ENCODE assay signal across 18 mouse cellular contexts in genomic region chr4:140774025-140774800, GRCm38 (mm10). TPM values are rescaled to one million over a fixed set of nuclear protein-coding genes. Genes with fewer than 3 reads are reported as not detected.
DNase-seq lines count a peak whose midpoint lies in the region; ATAC-seq and TF ChIP-seq lines count a peak whose summit lies in the region.
"Had no signal": no experiment of that assay in that cellular context is flagged by ENCODE, and none has a peak within 500 bp of the region (broad histone marks: within the 10 kb centered on the region; RNA-seq: fewer than 3 reads in every experiment).

Gene Padi4, minus strand, starts transcription at chr4:140774236.

- DNase-seq in liver, postnatal 0 days: no peak
- DNase-seq in liver, embryonic 11.5 days (ENCODE audit: low spot score): no peak
- DNase-seq in lung, postnatal 14 days: no peak
- DNase-seq in layer of hippocampus, postnatal 36 days: no peak
- DNase-seq: adrenal gland, postnatal 14 days; cerebellum, adult 18-20 months; gastrocnemius, postnatal 10 days; heart, adult 2 months; right cerebral cortex, adult 18-20 months had no signal

- no peak for TF ChIP-seq EP300 in liver, postnatal 0 days (IDR thresholded peaks at IDR 0.05; ENCODE audit: low read depth)
- peak; percentile 50; the same call in 1 of the 2 replicates for TF ChIP-seq EP300 in ES-Bruce4 (IDR thresholded peaks at IDR 0.05; ENCODE audit: insufficient read depth, low read depth, low read length)

- no peaks in the 10 kb centered on the region for H3K36me3 ChIP-seq in liver, postnatal 0 days (replicated peaks; ENCODE audit: insufficient read depth, low read length)
- no peaks in the 10 kb centered on the region for H3K36me3 ChIP-seq in liver, embryonic 11.5 days (ENCODE audit: control insufficient read depth, insufficient read depth, low read length)
- no peaks in the 10 kb centered on the region for H3K36me3 ChIP-seq in ES-Bruce4 (ENCODE audit: control insufficient read depth, insufficient read depth, low read length, poor library complexity, severe bottlenecking)
- H3K36me3 ChIP-seq: embryonic facial prominence, embryonic 13.5 days; limb, embryonic 12.5 days had no signal

- H3K4me2 ChIP-seq in liver, postnatal 0 days (ENCODE audit: low read depth, low read length): peak within 1 kb of the TSS; percentile 44
- no peak within 1 kb of the TSS for H3K4me2 ChIP-seq in liver, embryonic 11.5 days
- H3K4me2 ChIP-seq: embryonic facial prominence, embryonic 13.5 days; hindbrain, embryonic 14.5 days; limb, embryonic 12.5 days; midbrain, embryonic 11.5 days had no signal

- no peak for TF ChIP-seq CTCF in liver, postnatal 0 days (IDR thresholded peaks at IDR 0.05; ENCODE audit: low read depth)
- TF ChIP-seq CTCF in ES-Bruce4 (IDR thresholded peaks at IDR 0.05; ENCODE audit: low read depth, low read length): no peak
- TF ChIP-seq CTCF in bone marrow, adult 2 months (IDR thresholded peaks at IDR 0.05; ENCODE audit: control insufficient read depth, insufficient read depth, low read length): no peak

- 0 out of 2 replicates have a peak, but pooled peaks cover 8% of the 10 kb centered on the region for H3K4me1 ChIP-seq in liver, postnatal 0 days (ENCODE audit: insufficient read depth)
- peaks cover 10% of the 10 kb centered on the region for H3K4me1 ChIP-seq in liver, embryonic 11.5 days (replicated peaks; ENCODE audit: control insufficient read depth, insufficient read depth, low read length)
- H3K4me1 ChIP-seq in ES-Bruce4 (ENCODE audit: control insufficient read depth, insufficient read depth, low read length): peaks cover 10% of the 10 kb centered on the region
- H3K4me1 ChIP-seq in bone marrow, adult 2 months (ENCODE audit: control insufficient read depth, insufficient read depth, low read length): peaks cover 4% of the 10 kb centered on the region

- 72% methylated on average over 21 of the region's 21 CpGs for WGBS in liver, postnatal 0 days (ENCODE audit: insufficient replicate concordance)
- WGBS in liver, embryonic 11.5 days: 76% methylated on average over 21 of the region's 21 CpGs
- 35% methylated on average over 21 of the region's 21 CpGs for WGBS in bone marrow, adult 2 months

- ATAC-seq in liver, postnatal 0 days: no peak
- ATAC-seq in liver, embryonic 11.5 days (replicated peaks; ENCODE audit: low FRiP score): no peak
- ATAC-seq in monocyte, adult 5-6 weeks (replicated peaks; ENCODE audit: insufficient number of reproducible peaks, low FRiP score, low TSS enrichment, poor library complexity, severe bottlenecking): no peak
- ATAC-seq: intestine, embryonic 16.5 days had no signal

- H3K9ac ChIP-seq in liver, postnatal 0 days (replicated peaks): no peak within 1 kb of the TSS
- H3K9ac ChIP-seq in liver, embryonic 11.5 days (ENCODE audit: low read depth, low read length): no peak within 1 kb of the TSS
- peak within 1 kb of the TSS; percentile 29 for H3K9ac ChIP-seq in ES-Bruce4 (ENCODE audit: low read depth, poor library complexity, severe bottlenecking)
- H3K9ac ChIP-seq: embryonic facial prominence, embryonic 13.5 days; hindbrain, embryonic 14.5 days; limb, embryonic 12.5 days had no signal

- no peak for TF ChIP-seq POLR2A in ES-Bruce4 (IDR thresholded peaks at IDR 0.05; ENCODE audit: insufficient read depth, low read length)
- TF ChIP-seq POLR2A in bone marrow, adult 2 months (IDR thresholded peaks at IDR 0.05; ENCODE audit: borderline replicate concordance, control insufficient read depth, low read depth, low read length): peak; percentile 74; the same call in 1 of the 2 replicates

- H3K4me3 ChIP-seq in liver, postnatal 0 days (ENCODE audit: low read depth, low read length): peak within 1 kb of the TSS; percentile 24
- H3K4me3 ChIP-seq in liver, embryonic 11.5 days (ENCODE audit: low read depth, low read length): no peak within 1 kb of the TSS
- peak within 1 kb of the TSS; percentile 48 for H3K4me3 ChIP-seq in ES-Bruce4 (ENCODE audit: low read depth, low read length)
- peak within 1 kb of the TSS; percentile 80 for H3K4me3 ChIP-seq in bone marrow, adult 2 months (replicated peaks; ENCODE audit: control insufficient read depth, low read depth, low read length)
- H3K4me3 ChIP-seq: embryonic facial prominence, embryonic 13.5 days; heart, adult 2 months; limb, embryonic 12.5 days had no signal

- no peaks in the 10 kb centered on the region for H3K27me3 ChIP-seq in liver, postnatal 0 days (ENCODE audit: insufficient read depth, low read length)
- H3K27me3 ChIP-seq in liver, embryonic 11.5 days (replicated peaks; ENCODE audit: control insufficient read depth, insufficient read depth, low read length): no peaks in the 10 kb centered on the region
- H3K27me3 ChIP-seq in ES-Bruce4 (ENCODE audit: control insufficient read depth, insufficient read depth, low read length, poor library complexity, severe bottlenecking): no peaks in the 10 kb centered on the region
- H3K27me3 ChIP-seq: embryonic facial prominence, embryonic 13.5 days; limb, embryonic 12.5 days had no signal

- H3K9me3 ChIP-seq in liver, postnatal 0 days (ENCODE audit: low read length): no peaks in the 10 kb centered on the region
- no peaks in the 10 kb centered on the region for H3K9me3 ChIP-seq in liver, embryonic 11.5 days (ENCODE audit: control insufficient read depth, low read length)
- no peaks in the 10 kb centered on the region for H3K9me3 ChIP-seq in ES-Bruce4 (replicated peaks; ENCODE audit: control insufficient read depth, insufficient read depth, low read length, poor library complexity, severe bottlenecking)
- H3K9me3 ChIP-seq: embryonic facial prominence, embryonic 13.5 days; limb, embryonic 12.5 days had no signal

- H3K27ac ChIP-seq in liver, postnatal 0 days (ENCODE audit: low read depth): no peak within 1 kb of the TSS
- no peak within 1 kb of the TSS for H3K27ac ChIP-seq in liver, embryonic 11.5 days (ENCODE audit: low read depth, low read length)
- 0 out of 2 replicates have a peak within 1 kb of the TSS, but pooled peaks have one; percentile 7 for H3K27ac ChIP-seq in ES-Bruce4 (ENCODE audit: insufficient read depth, low read length)
- H3K27ac ChIP-seq in bone marrow, adult 2 months (ENCODE audit: control insufficient read depth, insufficient read depth, low read depth, low read length, poor library complexity): peak within 1 kb of the TSS; percentile 75
- H3K27ac ChIP-seq: embryonic facial prominence, embryonic 13.5 days; heart, adult 2 months; hindbrain, embryonic 14.5 days; kidney, postnatal 0 days; limb, embryonic 12.5 days had no signal

RNA-seq across cellular contexts. Expression of gene Padi4, which starts in this region (rescaled TPM):
- polyA plus RNA-seq in liver, postnatal 0 days (2015; fragmentation: Nextera tagmentation; extraction: Ambion mirVana): 3.6 and 4.5 TPM in 2 replicates
- 0.32 and 0.34 TPM in 2 replicates for polyA plus RNA-seq in liver, embryonic 11.5 days (2014; fragmentation: Nextera tagmentation; extraction: Ambion mirVana)
- polyA plus RNA-seq in ES-Bruce4 (2011; ENCODE audit: insufficient read depth, insufficient read length, low read depth, missing spikeins): 2.2 and 2.3 TPM in 2 replicates
- 15.2 and 60.1 TPM in 2 replicates for polyA plus RNA-seq in bone marrow, adult 2 months (2011; ENCODE audit: insufficient read depth, insufficient read length, low replicate concordance, missing spikeins)
- total RNA-seq in monocyte, adult 5-6 weeks (2017): 5.7 to 16.3 TPM (median 13.0 TPM) in 3 replicates
- total RNA-seq in layer of hippocampus, postnatal 36 days (2021): not detected
- polyA plus RNA-seq: embryonic facial prominence, embryonic 13.5 days; limb, embryonic 12.5 days had no signal

Comparison
In these comparisons a context has a peak if more than half of its experiments do, and no peak if none do; other contexts are left out.
1. H3K27ac ChIP-seq: peak in ES-Bruce4 (single experiment) and bone marrow, adult 2 months (single experiment); none in liver, postnatal 0 days (single experiment) and liver, embryonic 11.5 days (single experiment).